ENCODE assay signal across 20 mouse cellular contexts in the genomic region with DNA sequence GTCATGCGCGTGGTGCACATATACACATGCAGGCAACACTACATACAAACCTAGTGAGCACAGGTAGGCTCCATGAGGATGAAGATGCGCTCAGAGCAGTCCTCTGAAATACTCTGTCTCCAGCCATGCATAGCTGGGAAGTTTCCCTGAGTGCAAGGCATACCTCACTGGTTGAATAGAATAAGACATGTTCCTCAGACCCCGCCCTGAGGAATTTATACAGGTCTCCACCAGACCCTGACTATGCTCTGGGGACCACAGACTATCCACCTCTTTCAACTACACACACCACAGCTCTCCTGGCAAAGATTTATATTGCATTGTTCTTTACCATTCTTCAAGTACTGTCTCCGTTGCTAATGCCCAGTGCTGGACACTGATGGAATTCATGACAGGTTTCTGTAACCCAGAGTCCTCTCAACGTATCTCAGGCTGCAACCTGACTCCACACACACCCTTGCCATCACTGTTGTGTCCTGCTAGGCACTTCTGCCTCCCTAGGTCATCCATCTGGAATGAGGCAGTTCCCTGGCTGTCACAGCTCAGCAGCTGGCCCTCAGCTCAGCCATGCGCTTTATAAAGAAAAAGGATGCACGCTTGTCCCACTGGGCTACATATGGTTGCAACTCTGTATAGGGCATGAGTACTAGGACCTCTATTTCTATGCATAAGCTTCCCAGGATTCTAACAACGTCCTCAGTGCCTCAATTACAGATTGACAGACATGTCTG.
DNase-seq lines count a peak whose midpoint lies in the region; ATAC-seq and TF ChIP-seq lines count a peak whose summit lies in the region.
"Had no signal": no experiment of that assay in that cellular context is flagged by ENCODE, and none has a peak within 500 bp of the region (broad histone marks: within the 10 kb centered on the region; RNA-seq: fewer than 3 reads in every experiment).

No protein-coding gene starts in this region.

- H3ac ChIP-seq in C2C12 (ENCODE audit: control insufficient read depth, insufficient read length, low read depth): no peak overlapping the region

- 68% methylated on average over 9 of the region's 9 CpGs for WGBS in hindbrain, postnatal 0 days
- WGBS in hindbrain, embryonic 11.5 days: 73% methylated on average over 9 of the region's 9 CpGs
- WGBS in kidney, postnatal 0 days: 58% methylated on average over 9 of the region's 9 CpGs
- 71% methylated on average over 9 of the region's 9 CpGs for WGBS in limb, embryonic 13.5 days

- no peak overlapping the region for H3K4me3 ChIP-seq in hindbrain, postnatal 0 days (ENCODE audit: low read length)
- no peak overlapping the region for H3K4me3 ChIP-seq in hindbrain, embryonic 11.5 days (ENCODE audit: low read depth, low read length)
- no peak overlapping the region for H3K4me3 ChIP-seq in kidney, postnatal 0 days (replicated peaks; ENCODE audit: low read depth, low read length)
- H3K4me3 ChIP-seq in C2C12 (ENCODE audit: insufficient read depth, poor library complexity, severe bottlenecking): no peak overlapping the region
- H3K4me3 ChIP-seq in limb, embryonic 13.5 days: no peak overlapping the region
- H3K4me3 ChIP-seq: embryonic facial prominence, embryonic 13.5 days; forebrain, embryonic 12.5 days; heart, embryonic 13.5 days; hindbrain, embryonic 13.5 days; intestine, embryonic 15.5 days had no signal

- no peak for TF ChIP-seq CTCF in hindbrain, postnatal 0 days (IDR thresholded peaks at IDR 0.05; ENCODE audit: low read depth)
- TF ChIP-seq CTCF in kidney, postnatal 0 days (IDR thresholded peaks at IDR 0.05; ENCODE audit: low read depth): no peak
- no peak for TF ChIP-seq CTCF in C2C12 (IDR thresholded peaks at IDR 0.05; ENCODE audit: control insufficient read depth, insufficient read depth, insufficient read length)

- H3K79me2 ChIP-seq in C2C12 (ENCODE audit: control insufficient read depth, insufficient read depth): no peaks in the 10 kb centered on the region

- H3K27me3 ChIP-seq in hindbrain, postnatal 0 days (ENCODE audit: insufficient read depth, low read length): no peaks in the 10 kb centered on the region
- no peaks in the 10 kb centered on the region for H3K27me3 ChIP-seq in hindbrain, embryonic 11.5 days (ENCODE audit: control insufficient read depth, insufficient read depth, low read length)
- H3K27me3 ChIP-seq in kidney, postnatal 0 days (ENCODE audit: insufficient read depth, low read length): no peaks in the 10 kb centered on the region
- H3K27me3 ChIP-seq in C2C12 (ENCODE audit: control insufficient read depth, insufficient read depth, insufficient read length): no peaks in the 10 kb centered on the region
- no peaks in the 10 kb centered on the region for H3K27me3 ChIP-seq in limb, embryonic 13.5 days
- H3K27me3 ChIP-seq: embryonic facial prominence, embryonic 13.5 days; forebrain, embryonic 12.5 days; heart, embryonic 13.5 days; hindbrain, embryonic 13.5 days; intestine, embryonic 15.5 days; Patski had no signal

- H3K4me2 ChIP-seq in hindbrain, postnatal 0 days (ENCODE audit: low read depth, low read length): no peak overlapping the region
- no peak overlapping the region for H3K4me2 ChIP-seq in hindbrain, embryonic 11.5 days (replicated peaks; ENCODE audit: low read depth, low read length)
- no peak overlapping the region for H3K4me2 ChIP-seq in kidney, postnatal 0 days (ENCODE audit: low read length)
- no peak overlapping the region for H3K4me2 ChIP-seq in limb, embryonic 13.5 days (replicated peaks)
- H3K4me2 ChIP-seq: embryonic facial prominence, embryonic 13.5 days; forebrain, embryonic 12.5 days; heart, embryonic 13.5 days; hindbrain, embryonic 13.5 days; intestine, embryonic 15.5 days had no signal

- H3K36me3 ChIP-seq in hindbrain, postnatal 0 days (ENCODE audit: insufficient read depth, low read length): no peaks in the 10 kb centered on the region
- H3K36me3 ChIP-seq in hindbrain, embryonic 11.5 days (ENCODE audit: control insufficient read depth, insufficient read depth, low read length): no peaks in the 10 kb centered on the region
- H3K36me3 ChIP-seq in kidney, postnatal 0 days (ENCODE audit: insufficient read depth, low read length): no peaks in the 10 kb centered on the region
- no peaks in the 10 kb centered on the region for H3K36me3 ChIP-seq in C2C12 (ENCODE audit: control insufficient read depth, insufficient read depth)
- H3K36me3 ChIP-seq in limb, embryonic 13.5 days: no peaks in the 10 kb centered on the region
- H3K36me3 ChIP-seq: embryonic facial prominence, embryonic 13.5 days; forebrain, embryonic 12.5 days; heart, embryonic 13.5 days; hindbrain, embryonic 13.5 days; intestine, embryonic 15.5 days had no signal

- H3K9ac ChIP-seq in hindbrain, postnatal 0 days (replicated peaks; ENCODE audit: low read length): no peak overlapping the region
- no peak overlapping the region for H3K9ac ChIP-seq in hindbrain, embryonic 11.5 days (ENCODE audit: low read depth, low read length)
- H3K9ac ChIP-seq in kidney, postnatal 0 days (ENCODE audit: low read depth, low read length): no peak overlapping the region
- no peak overlapping the region for H3K9ac ChIP-seq in limb, embryonic 13.5 days
- H3K9ac ChIP-seq: embryonic facial prominence, embryonic 13.5 days; forebrain, embryonic 12.5 days; heart, embryonic 13.5 days; hindbrain, embryonic 13.5 days; intestine, embryonic 15.5 days had no signal

- intact Hi-C loops in gastrocnemius, postnatal 14 days (cut with DNase I; ENCODE audit: low total_unique reads): no loop called here

- no peaks in the 10 kb centered on the region for H3K9me3 ChIP-seq in hindbrain, postnatal 0 days (ENCODE audit: low read length)
- H3K9me3 ChIP-seq in hindbrain, embryonic 11.5 days (ENCODE audit: control insufficient read depth, low read length): no peaks in the 10 kb centered on the region
- no peaks in the 10 kb centered on the region for H3K9me3 ChIP-seq in kidney, postnatal 0 days (replicated peaks; ENCODE audit: low read length)
- H3K9me3 ChIP-seq in limb, embryonic 13.5 days: no peaks in the 10 kb centered on the region
- H3K9me3 ChIP-seq: embryonic facial prominence, embryonic 13.5 days; forebrain, embryonic 12.5 days; heart, embryonic 13.5 days; hindbrain, embryonic 13.5 days; intestine, embryonic 15.5 days had no signal

- no peak overlapping the region for H3K27ac ChIP-seq in hindbrain, postnatal 0 days
- H3K27ac ChIP-seq in hindbrain, embryonic 11.5 days (ENCODE audit: low read depth, low read length): no peak overlapping the region
- H3K27ac ChIP-seq in kidney, postnatal 0 days: no peak overlapping the region
- no peak overlapping the region for H3K27ac ChIP-seq in limb, embryonic 13.5 days
- H3K27ac ChIP-seq: embryonic facial prominence, embryonic 13.5 days; forebrain, embryonic 12.5 days; heart, embryonic 13.5 days; hindbrain, embryonic 13.5 days; intestine, embryonic 15.5 days had no signal

- H3K79me3 ChIP-seq in C2C12 (ENCODE audit: low read depth): no peaks in the 10 kb centered on the region

- no peaks in the 10 kb centered on the region for H3K4me1 ChIP-seq in hindbrain, postnatal 0 days (ENCODE audit: insufficient read depth, low read length)
- no peaks in the 10 kb centered on the region for H3K4me1 ChIP-seq in hindbrain, embryonic 11.5 days (replicated peaks; ENCODE audit: control insufficient read depth, insufficient read depth, low read length)
- no peaks in the 10 kb centered on the region for H3K4me1 ChIP-seq in kidney, postnatal 0 days (replicated peaks; ENCODE audit: insufficient read depth, low read length)
- peaks cover 4% of the 10 kb centered on the region; the same call in 1 of the 2 replicates for H3K4me1 ChIP-seq in limb, embryonic 13.5 days
- H3K4me1 ChIP-seq: embryonic facial prominence, embryonic 13.5 days; forebrain, embryonic 12.5 days; heart, embryonic 13.5 days; hindbrain, embryonic 13.5 days; intestine, embryonic 15.5 days had no signal

- DNase-seq in hindbrain, postnatal 0 days (ENCODE audit: low spot score): no peak
- DNase-seq in hindbrain, embryonic 11.5 days (ENCODE audit: low spot score): no peak
- DNase-seq in kidney, postnatal 0 days (ENCODE audit: low spot score): peak; percentile 37
- no peak for DNase-seq in kidney, postnatal 4 days
- DNase-seq in gastrocnemius, postnatal 14 days: no peak
- DNase-seq: B cell, adult 2 months; cerebellum, adult 18-20 months; cerebellum, adult 9-11 months; cerebellum, postnatal 36 days; gastrocnemius, postnatal 25 days had no signal

- 0 out of 2 replicates have a peak, but pooled peaks have one; percentile 45 for ATAC-seq in hindbrain, postnatal 0 days
- no peak for ATAC-seq in hindbrain, embryonic 11.5 days (ENCODE audit: low FRiP score)
- ATAC-seq in kidney, postnatal 0 days (replicated peaks; ENCODE audit: low FRiP score, low read depth): peak; percentile 77
- 0 out of 2 replicates have a peak, but pooled peaks have one; percentile 48 for ATAC-seq in limb, embryonic 13.5 days (ENCODE audit: low FRiP score, low read depth)
- ATAC-seq: activated CD4-positive, CD25-positive, alpha-beta regulatory T cell, adult 4 months; forebrain, embryonic 16.5 days; intestine, embryonic 15.5 days; Patski had no signal

TF ChIP-seq in C2C12, 6 proteins besides CTCF, POLR2A, EP300 and RAD21:
- no peak for TF ChIP-seq CEBPB (IDR thresholded peaks at IDR 0.05; ENCODE audit: low read depth)
- peak; percentile 58 for TF ChIP-seq MYOD1 (IDR thresholded peaks at IDR 0.05; ENCODE audit: control insufficient read depth, insufficient read length, low read depth)
TF ChIP-seq in C2C12: peak in this region for 1.
